Mouse (Mus musculus) bone marrow, adult 2 months (tissue): Measurements from ENCODE around the gene Kalrn.

Experiments
- CTCF ChIP-seq: fragments of 200-500 bp; IDR thresholded peaks from 2 replicates; pipeline ENCODE4 v1.5.1; 2011; ENCODE audit warnings: low read length, control low read depth; ENCODE audit not compliant: control insufficient read depth, insufficient read depth
- POLR2A ChIP-seq: fragments of 200-500 bp; IDR thresholded peaks from 2 replicates; pipeline ENCODE4 v1.6.1; 2011; ENCODE audit warnings: low read depth, mild to moderate bottlenecking, control low read depth, low read length, borderline replicate concordance; ENCODE audit not compliant: control insufficient read depth

DNA sequence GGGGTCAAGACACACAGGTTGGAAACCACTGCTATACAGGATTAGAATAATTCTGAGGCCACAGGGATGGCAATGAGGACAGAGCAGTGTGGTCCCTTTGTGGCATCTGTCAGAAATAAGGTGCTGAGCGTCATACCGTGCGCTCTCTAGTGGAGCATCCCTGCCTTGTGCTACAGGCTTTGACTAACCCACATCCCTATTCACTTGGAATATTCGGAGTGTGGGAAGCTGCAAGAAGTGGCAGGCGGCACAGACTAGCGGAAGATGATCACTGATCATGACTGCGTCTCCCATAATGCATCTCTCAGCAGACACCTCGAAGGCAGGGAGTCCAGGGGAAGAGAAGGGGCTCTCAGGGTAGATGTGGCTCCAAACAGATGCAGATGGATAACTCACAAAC lies 47.5 kb downstream of the Kalrn start:
- TF ChIP-seq POLR2A (no peak), CTCF (no peak)
